Mouse (Mus musculus): ENCODE results near the gene Msi2. TPM values are rescaled to one million over a fixed set of nuclear protein-coding genes. Genes with fewer than 3 reads are reported as not detected.

Msi2 gene
- total RNA-seq, 4 experiments from 2014 or later, result 129 to 155 (median 139) TPM

DNA sequence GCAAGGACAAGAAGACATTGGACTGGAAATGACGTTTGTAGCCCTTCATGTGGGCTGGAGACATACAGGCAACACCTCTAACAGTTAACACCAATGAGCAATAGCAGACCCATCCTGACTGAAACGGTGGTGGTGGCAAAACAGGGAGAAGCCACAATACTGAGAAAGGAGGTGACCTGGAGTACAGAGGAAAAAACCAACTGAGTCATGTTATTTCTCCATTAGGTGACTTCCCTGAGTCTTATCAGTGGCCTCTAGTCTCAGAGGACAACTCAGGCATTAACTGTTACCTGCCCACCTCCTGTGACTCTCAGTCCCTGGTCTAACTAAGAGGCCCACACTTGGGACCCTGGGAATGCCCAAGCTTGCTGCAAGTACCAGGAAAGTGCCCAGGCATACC lies 80.1 kb downstream of the Msi2 start:
- DNase-seq (ENCODE audit: low spot score in 2 of 2), result no peak

DNA sequence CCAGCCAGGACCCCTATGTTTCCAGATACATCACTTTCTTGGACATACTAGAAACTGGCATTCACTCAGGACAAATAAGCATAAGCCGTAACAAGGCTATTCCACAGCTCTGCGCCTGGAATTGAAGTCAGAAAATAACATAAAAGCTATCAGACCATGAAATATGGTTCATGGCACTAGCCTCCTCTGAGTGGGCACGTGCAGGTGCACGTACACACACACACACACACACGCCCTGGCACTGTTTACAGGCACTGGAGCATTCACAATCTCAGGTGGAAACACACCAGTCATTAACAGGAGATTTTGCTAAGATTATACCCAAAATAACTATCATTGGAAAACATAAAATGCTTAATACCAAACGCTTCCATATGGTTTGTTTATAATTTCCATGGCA lies 81.4 kb downstream of the Msi2 start:
- no peak for DNase-seq (ENCODE audit: low spot score in 2 of 2)

DNA sequence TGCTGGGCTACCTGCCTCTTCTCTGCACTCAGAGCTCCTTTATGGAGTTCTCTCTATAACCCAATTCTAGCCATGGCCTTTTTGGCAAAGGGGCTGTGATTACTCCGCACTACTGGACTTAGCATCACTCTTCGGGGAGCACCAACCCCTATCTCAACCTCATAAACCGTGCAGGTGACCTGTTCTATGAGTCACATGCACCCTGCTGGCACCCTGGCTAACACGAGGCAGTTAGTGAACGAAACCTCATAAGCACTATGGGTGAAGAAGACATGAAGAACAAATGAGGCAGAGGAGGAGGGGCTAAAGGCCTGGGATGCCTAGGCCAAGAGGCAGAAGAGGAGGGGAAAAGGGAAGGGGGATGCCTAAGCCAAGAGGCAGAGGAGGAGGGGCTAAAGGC lies 82.0 kb downstream of the Msi2 start:
- DNase-seq (ENCODE audit: low spot score in 2 of 2), result no peak

DNA sequence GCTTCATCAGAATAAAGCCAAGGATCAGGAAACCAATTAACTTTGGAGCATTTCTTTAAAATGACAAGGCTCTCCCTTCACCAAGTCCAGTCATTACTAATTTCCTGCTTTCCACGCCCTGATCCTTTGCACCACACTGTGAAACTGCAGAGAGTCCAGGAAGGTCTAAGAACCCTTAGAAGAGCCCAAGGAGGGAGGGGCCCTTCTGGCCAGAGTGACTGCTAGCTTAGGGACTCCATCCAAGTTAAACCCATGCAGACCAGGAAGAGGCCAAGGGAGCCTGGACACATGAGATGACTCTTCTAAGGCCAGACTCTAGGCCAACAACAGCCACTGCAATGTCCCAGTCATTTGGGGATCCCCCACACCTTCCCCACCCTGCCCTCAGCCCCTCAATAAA lies 83.7 kb downstream of the Msi2 start:
- no peak for DNase-seq (ENCODE audit: low spot score in 2 of 2)

DNA sequence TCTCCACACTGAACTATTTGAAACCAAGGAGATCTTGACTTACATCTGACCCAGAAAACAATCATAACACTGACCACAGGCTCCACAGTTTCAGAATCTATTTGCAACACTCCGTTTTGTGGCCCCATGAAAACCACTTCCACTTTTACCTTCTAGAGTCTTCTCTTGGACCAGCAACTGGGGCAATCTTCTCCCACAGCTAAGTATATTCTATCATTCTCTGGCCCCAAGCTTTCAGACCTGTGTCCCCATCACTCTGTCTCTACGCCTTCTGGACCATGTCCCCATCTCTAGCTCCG lies 86.4 kb downstream of the Msi2 start:
- no peak for DNase-seq (ENCODE audit: low spot score in 2 of 2)

DNA sequence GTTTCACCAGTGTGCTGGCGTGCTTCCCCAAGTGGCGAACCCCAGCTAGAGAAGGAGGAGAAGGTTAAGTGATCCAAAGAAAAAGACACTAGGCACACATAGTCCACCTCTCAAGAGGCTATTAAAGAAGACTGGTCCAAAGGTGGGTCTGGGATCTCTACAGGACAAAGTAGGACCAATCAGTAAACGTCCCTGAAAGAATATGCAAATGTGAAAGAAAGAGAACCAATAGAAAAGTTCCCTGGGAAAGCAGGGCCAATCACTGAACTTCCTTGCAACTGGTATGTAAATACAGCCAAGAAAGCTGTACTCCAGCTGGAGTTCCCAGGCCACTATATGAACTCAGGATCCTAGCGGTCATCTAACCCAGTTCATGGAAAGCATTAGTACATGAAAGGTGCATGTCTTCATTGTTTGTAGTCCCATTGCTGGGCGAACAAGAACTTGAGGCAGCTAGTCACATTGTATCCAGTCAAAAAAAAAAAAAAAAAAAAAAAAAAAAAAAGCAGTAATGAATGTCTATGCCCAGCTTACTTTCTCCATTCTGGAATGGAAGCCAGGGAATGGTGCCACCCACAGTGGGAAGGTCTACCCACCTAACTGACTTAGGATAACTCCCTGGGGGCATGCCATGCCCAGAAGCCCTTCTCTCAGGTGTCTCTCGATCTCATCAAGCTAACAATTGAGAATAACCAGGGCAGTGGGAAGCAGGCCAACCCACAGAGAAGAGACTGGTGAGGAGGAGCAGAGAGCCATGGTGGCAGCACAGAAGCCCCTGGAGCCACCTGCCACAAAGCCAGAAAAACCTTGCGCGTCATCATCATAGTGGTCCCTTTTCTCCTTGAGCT lies 87.0 kb downstream of the Msi2 start:
- no peak for DNase-seq (ENCODE audit: low spot score in 2 of 2)

DNA sequence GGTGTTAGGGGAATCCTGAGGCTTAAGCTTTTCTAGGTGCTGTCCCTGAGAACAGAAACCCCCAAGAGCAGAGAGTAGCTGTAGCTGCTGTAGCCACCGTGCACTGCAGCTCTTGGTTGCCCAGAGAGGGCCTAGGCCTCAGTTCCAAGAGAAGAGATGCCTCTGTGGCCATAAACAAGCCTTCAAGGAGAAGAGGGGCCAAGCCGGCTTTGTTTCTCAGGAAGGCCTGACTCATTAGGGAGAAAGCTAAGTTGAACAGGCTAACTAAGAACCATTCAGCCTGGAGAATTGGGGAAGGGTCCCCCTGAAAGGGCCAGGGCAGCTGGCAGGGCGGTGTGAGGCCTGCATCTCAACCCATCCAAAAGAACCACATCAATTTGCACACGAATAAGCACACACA lies 88.7 kb downstream of the Msi2 start:
- DNase-seq (ENCODE audit: low spot score in 2 of 2), result peak in 1 of 2 experiments; percentile 54

DNA sequence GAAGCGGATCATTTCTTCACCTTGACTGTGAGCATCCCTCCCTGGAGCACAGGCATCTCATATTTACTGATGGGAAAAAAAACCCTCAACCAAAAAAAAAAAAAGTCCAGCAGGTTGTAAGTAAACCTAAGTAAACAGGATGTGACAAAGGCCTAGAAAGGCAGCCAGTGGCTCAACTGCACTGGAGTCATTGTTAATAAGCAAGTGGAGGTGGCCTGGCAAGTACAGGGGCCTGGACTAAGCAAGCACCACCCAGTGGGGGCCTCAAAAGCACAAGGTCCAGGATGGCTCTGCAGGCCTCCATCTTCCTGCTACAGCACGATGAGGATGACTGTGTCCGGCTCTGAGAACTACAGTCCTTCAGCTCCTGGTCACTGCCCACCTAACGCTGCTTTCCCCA lies 89.1 kb downstream of the Msi2 start:
- DNase-seq (ENCODE audit: low spot score in 2 of 2), result no peak

DNA sequence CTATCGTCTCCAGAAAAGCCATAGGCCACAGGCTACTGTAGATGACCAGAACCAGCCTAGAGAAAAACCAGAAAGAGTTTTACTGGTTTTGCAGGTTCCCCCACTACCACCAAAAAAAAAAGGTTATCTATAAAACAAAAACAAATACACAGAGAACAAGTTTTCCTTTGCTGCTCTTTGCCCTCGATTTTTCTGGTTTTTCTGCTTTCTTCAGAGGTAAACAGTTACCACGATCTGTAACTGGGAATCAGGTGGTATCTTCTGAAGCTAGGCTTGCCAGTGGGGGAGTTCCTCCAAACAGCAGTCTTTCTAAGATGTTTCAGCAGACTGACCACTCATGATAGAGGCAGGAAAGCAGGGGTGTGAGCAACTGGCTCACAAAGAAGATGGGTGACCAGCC lies 89.6 kb downstream of the Msi2 start:
- no peak for DNase-seq (ENCODE audit: low spot score in 2 of 2)

DNA sequence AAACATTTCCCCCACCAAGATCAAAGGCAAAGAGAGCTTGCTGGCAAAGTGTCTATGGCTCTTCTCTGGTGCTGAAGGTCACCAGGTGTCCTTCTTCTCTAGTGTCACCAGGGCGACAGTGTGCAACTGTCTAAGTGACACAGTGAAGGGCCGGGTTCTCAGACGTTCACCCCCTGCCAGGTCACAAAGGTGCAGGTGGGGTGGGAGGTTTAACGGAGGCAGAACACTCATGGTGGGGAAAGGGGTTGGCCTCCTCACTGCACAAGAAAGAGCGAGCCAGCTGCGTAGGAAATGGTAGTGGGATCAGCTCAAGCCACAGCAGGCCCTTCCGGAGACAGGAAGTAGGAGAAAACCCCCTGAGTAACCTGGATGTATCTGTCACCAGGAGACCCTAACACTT lies 91.0 kb downstream of the Msi2 start:
- no peak for DNase-seq (ENCODE audit: low spot score in 2 of 2)

DNA sequence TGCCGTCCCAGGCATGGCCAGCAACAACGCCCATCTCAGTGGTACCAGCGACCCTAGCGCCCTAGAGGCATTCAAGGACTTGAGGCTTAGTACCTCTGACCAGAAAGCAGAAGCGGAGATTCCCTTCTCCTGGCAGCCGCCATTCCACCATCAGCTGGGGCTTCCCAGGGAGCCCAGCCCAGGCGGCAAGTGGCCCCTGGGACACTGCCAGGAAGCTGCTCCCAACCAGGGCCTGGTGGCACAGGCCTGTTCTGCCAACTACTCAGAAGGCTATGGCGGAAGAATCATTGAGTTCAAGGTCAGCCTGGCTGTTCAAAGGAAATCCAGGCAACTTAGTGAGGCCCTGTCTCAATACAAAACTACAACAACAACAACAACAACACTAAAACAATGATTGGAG lies 91.7 kb downstream of the Msi2 start:
- DNase-seq (ENCODE audit: low spot score in 2 of 2), result no peak

DNA sequence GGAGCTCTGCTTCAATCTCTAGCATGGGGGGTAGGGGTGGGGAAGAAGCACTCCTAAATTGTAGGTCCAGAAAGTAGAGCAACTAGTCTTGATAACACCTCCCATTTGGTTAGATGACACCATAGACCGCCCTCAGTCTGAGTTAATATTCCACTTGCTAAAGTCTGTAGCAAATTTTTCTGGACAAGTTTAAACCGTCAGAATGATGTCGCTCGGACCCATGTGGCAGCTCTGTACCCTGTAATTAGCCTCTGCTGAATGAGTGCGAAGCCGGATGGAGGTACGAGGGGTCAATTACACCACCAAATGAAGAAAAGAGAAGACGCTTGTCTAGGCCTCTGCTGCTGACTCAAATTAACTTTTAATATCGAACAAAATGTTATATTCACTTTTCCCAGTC lies 92.3 kb downstream of the Msi2 start:
- DNase-seq (ENCODE audit: low spot score in 2 of 2), result no peak

DNA sequence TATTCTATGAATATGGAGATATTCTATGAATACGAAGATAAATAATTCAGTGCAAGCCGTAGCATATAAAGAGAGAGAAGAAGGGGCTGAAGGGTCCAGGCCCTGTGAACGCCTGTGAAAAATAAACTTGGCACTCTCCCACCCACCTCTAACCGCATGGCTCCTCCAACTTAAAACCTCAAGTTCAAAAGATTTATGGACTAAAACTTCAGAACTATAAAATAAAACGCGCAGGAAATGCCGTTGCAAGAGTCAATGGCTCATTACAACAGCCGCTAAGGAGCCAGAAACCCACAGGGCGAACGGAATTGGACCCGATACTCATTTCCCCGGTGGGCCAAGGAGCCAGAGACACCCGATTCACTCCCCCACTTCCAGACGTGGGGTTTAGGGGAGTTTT lies 93.2 kb downstream of the Msi2 start:
- DNase-seq (ENCODE audit: low spot score in 2 of 2), result no peak

DNA sequence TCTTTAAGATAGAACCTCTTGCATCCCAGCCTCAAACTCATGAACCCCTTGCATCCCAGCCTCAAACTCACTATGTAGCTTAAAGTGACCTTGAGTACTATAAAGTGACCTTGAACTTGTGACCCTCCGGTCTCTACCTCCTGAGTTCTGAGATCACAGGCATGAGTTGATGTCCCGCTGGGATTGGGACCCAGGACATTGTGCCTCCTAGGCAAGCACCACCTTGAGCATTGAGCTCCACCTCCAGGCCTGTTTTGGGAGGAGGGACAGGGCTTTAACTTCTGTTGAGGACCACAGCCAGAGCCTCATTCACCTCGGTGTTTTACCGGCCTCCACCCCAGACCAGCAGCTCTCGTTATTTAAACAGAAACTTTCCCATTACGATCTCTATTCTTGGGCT lies 93.7 kb downstream of the Msi2 start:
- DNase-seq (ENCODE audit: low spot score in 2 of 2), result no peak

DNA sequence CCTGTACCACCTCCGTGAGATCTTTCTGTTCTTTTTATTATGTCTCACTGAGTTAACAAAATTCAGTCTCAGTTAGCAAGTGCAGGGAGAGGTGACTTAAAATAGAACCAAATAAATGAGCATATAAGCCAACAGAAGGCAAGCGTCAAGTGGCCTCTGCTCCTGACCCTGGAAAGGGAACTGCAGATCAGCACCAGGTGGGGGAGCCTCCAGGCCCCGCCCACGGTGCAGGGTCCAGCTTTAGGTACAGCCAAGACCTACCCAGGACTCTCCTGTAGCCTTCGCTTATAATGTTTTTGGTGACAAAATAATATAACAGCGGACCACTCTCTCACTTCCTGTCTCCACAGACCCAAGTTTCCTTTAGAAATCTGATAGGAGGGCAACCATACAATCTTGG lies 94.6 kb downstream of the Msi2 start:
- DNase-seq (ENCODE audit: low spot score in 2 of 2), result no peak

DNA sequence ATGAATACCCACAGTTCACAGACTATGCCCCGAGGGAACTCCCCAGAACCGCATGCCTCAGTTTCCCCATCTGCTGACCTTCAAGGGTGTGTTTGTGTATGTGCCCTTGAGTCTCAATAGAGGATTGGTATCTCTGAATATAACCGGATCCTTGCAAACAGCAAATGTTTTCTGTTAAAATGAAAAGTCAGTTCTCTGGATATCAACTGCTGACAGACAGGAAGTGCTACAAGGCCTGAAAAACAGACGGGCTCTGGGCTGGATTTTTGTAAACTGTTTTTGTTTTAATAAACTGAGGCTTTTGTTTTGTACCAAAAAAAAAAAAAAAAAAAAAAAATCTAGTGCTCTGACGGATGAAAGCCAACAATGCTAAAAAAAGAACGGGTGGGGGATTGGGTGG lies 95.8 kb downstream of the Msi2 start:
- DNase-seq (ENCODE audit: low spot score in 2 of 2), result no peak

DNA sequence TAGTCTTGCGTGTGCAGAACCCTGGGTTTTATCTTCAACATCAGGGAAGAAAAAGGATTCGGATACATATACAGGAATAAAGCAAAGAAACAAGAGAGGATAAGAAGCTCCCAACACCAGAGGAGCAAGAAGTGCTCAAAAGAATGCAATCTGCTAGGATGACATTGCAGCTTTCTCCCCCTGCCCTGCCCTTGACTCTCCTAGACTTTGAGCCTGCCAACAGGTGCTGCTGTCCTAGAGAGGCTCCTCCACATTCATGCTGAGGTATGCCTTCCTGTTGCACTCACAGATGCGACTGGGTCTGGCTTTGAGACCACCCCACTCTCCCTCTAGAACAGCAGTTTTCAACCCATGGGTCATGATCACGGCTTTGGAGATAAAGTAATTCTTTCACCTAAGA lies 96.5 kb downstream of the Msi2 start:
- DNase-seq (ENCODE audit: low spot score in 2 of 2), result no peak

DNA sequence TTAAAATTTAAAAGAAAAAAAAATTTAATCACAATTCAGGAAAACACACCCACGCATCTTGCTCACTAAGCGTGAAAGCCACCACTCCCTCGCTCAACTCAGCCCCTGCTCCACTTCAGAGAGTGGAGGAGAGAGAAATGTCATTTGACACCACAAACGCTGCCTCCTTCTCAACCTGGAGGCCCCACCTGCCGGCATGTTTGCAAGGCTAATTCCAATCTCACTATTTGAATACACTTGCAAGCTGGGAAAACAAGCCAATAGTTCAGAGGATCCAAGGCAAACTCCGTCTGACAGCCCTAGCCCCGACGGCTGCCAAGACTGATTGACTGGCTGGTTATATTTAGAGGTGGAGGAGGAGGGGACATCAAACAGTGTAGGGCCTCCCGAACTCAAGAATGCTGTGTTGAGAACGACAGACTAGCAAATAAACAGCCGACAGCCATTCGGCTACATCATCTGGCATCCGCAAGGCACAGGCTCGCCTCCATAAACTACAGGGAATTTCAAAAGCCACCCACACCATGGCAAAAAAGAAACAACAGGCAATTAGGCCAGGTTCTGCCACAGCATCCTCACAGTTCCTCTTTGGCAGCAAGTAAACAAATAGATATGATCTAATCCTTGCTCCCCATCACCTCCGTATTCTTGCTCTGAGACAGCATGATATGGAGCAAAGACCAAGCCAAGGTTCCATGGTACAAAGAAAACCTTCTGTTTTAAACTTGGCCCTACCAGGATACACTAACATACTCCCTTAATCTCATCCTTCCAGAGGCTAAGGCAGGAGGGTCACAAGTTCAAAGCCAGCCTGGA lies 97.9 kb downstream of the Msi2 start:
- DNase-seq (ENCODE audit: low spot score in 2 of 2), result peak; percentile 19 to 54

DNA sequence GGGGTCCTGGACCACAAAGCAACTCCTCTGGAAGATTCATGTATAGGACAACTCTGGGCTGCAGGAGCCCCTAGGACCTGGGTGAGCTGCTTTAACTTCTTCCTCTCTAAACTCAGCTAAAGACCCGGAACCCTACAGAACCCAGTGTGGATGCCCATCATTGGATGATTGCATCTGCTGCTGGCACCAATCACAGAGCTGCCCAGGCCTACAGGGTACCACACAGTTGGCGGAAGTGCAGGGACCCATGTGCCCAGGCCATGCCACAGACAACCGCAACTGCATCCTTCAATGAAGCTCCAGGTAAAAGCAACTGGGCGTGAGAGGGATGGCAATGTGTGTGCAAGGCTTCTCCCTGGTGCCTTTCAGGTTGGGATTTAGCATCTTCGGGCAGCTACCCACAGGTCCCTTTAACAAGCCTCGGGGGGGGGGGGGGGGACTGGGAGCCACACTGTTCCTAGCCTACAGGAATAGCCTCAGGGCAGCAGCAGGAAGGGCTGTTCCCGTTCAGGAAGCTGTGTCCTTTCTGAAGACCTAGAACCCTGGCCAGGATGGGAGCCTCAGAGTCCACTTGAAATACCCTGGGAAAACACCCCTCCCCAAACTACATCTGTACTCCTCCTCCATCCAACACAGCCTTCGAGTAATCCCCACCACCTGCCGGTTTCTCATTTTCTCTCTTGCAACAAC lies 98.7 kb downstream of the Msi2 start:
- no peak for DNase-seq (ENCODE audit: low spot score in 2 of 2)

DNA sequence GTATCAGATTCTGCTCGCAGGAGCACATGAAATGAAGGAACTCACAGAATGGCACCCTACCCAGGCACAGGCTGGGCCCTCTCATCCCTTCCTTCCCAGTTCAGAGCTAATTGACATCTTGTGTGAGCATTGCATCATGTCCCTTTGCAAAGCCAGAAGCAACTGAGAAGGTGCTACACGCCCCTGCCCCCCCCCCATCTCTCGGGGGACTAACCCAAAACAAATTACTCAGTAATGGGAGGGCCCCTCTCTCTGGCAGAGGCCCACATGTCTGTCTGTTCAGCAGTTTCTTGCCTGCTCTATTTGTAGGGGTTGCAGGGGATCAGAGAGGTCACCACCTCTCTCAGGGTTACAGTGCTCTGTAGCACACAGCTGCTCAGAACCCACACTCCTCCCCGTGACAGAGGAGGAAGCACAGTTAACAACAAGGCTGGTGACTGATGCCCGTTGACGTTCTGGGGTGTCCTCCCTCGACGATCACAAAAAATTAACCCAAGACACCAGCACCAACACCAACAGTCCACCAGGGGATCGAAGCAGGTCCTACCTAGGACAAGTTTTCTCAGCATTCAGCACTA lies 99.5 kb downstream of the Msi2 start:
- no peak for DNase-seq (ENCODE audit: low spot score in 2 of 2)

DNA sequence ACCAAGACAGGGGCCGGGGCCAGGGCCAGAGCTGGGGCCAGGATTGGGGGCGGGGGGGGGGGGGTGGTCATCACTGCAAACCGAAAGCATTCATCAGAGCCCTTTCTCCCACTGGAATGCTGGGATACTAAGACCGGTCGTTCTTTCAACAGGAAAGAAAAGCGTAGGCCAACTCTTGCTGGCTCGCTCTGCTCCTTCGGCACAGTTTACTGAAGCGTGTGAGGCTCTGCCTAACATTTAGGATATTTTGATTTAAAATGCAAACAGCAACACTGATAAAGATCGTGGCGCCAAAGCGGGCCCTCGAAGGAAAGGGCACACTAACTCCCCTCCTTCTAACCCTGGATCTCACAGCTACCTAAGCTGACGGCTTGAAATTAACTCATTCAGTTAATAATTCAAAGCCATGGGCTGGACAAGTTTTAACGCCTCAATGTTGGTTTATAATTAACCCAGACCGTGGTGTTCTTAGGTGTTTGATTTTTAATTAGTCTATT lies 100.3 kb downstream of the Msi2 start:
- no peak for DNase-seq (ENCODE audit: low spot score in 2 of 2)

DNA sequence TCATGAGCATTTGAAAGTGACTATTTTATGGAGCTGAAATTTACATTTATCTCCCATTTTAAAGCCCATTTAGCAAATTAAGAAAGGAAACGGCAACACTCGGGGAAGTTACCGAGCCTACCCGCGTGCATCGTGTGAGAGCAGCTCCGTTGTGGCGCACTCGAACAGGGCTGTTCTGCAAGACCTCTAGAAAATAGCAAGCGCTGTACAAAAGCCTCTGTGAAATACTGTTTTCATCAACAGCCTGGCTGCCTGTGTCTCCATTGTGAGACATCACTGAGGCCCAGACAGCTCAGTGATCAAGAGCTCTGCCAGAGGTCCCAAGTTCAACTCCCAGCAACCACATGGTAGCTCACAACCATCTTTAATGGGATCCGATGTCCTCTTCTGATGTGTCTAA lies 100.9 kb downstream of the Msi2 start:
- no peak for DNase-seq (ENCODE audit: low spot score in 2 of 2)

Measured in left cerebral cortex, adult 8-10 months (tissue).